Mouse (Mus musculus): Measurements from ENCODE around the gene Camta1.

- TF ChIP-seq POLR2A (IDR thresholded peaks at IDR 0.05; ENCODE audit: borderline replicate concordance, low read depth, low read length), result no peak
- TF ChIP-seq CTCF (IDR thresholded peaks at IDR 0.05; ENCODE audit: low read depth, low read length), result no peak
Observed at GRCm38 (mm10) chr4:151765376-151765775, 96.3 kb downstream of the Camta1 start.

All from bone marrow macrophage, adult 2 months (primary cell).